Mouse (Mus musculus): Measurements from ENCODE around the gene Slc2a12. TPM values are rescaled to one million over a fixed set of nuclear protein-coding genes. Genes with fewer than 3 reads are reported as not detected.

The Slc2a12 gene
- polyA plus RNA-seq, 1 experiment = 0.24 TPM

GRCm38 (mm10) chr10:22633406-22634306 is 11.2 kb upstream of the Slc2a12 start:
- H3K27ac ChIP-seq (ENCODE audit: insufficient read depth, low read depth, low read length) = no peak overlapping the region
- no peaks in the 10 kb centered on the region for H3K36me3 ChIP-seq (ENCODE audit: control insufficient read depth, insufficient read depth, low read length)
- no peaks in the 10 kb centered on the region for H3K4me1 ChIP-seq (ENCODE audit: control insufficient read depth, insufficient read depth, insufficient read length, low read length)
- 40% methylated on average over 6 of the region's 6 CpGs for WGBS
- H3K4me3 ChIP-seq (ENCODE audit: low read depth, low read length) = no peak overlapping the region
- H3K27me3 ChIP-seq (ENCODE audit: control insufficient read depth, insufficient read depth, low read length) = no peaks in the 10 kb centered on the region
- no peak for TF ChIP-seq POLR2A (IDR thresholded peaks at IDR 0.05; ENCODE audit: low read depth, low read length)

DNA sequence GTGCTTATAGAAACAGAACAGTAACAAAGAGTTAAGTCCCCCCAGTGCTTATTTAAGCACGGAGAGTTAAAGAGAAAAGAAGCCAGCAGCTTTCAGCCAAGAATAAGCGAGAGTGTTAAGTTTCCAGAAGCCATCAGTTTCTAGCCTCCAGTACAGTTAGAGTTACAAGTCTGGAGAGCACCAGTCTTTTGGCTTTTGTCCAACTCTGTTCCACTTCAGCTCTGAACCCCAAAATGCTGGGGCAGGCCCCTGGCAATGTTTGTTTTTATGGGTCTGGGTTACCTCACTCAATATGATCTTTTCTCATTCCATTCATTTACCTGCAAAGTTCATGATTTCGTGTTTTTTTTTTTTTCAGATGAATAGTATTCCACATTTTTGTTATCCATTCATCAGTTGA is 7.6 kb upstream of the Slc2a12 start:
- no peak overlapping the region for H3K27ac ChIP-seq (ENCODE audit: insufficient read depth, low read depth, low read length)
- TF ChIP-seq CTCF (IDR thresholded peaks at IDR 0.05; ENCODE audit: extremely low read depth, insufficient read length, insufficient replicate concordance, low read depth, low read length) = no peak
- TF ChIP-seq POLR2A (IDR thresholded peaks at IDR 0.05; ENCODE audit: low read depth, low read length) = no peak
- no peaks in the 10 kb centered on the region for H3K4me1 ChIP-seq (ENCODE audit: control insufficient read depth, insufficient read depth, insufficient read length, low read length)
- WGBS = 51% methylated on average over 3 of the region's 3 CpGs
- H3K4me3 ChIP-seq (ENCODE audit: low read depth, low read length) = no peak overlapping the region
- H3K27me3 ChIP-seq (ENCODE audit: control insufficient read depth, insufficient read depth, low read length) = no peaks in the 10 kb centered on the region
- no peaks in the 10 kb centered on the region for H3K36me3 ChIP-seq (ENCODE audit: control insufficient read depth, insufficient read depth, low read length)

GRCm38 (mm10) chr10:22644171-22644570 is 640 bp upstream of the Slc2a12 start:
- WGBS = 89% methylated on average over 9 of the region's 9 CpGs
- no peak overlapping the region for H3K27ac ChIP-seq (ENCODE audit: insufficient read depth, low read depth, low read length)
- H3K27me3 ChIP-seq (ENCODE audit: control insufficient read depth, insufficient read depth, low read length) = no peaks in the 10 kb centered on the region
- no peaks in the 10 kb centered on the region for H3K36me3 ChIP-seq (ENCODE audit: control insufficient read depth, insufficient read depth, low read length)
- H3K4me1 ChIP-seq (ENCODE audit: control insufficient read depth, insufficient read depth, insufficient read length, low read length) = no peaks in the 10 kb centered on the region
- H3K4me3 ChIP-seq (ENCODE audit: low read depth, low read length) = no peak overlapping the region
- TF ChIP-seq CTCF (IDR thresholded peaks at IDR 0.05; ENCODE audit: extremely low read depth, insufficient read length, insufficient replicate concordance, low read depth, low read length) = no peak
- TF ChIP-seq POLR2A (IDR thresholded peaks at IDR 0.05; ENCODE audit: low read depth, low read length) = no peak

- Histone ChIP-seq H3K4me1 (ENCODE audit: control insufficient read depth, insufficient read depth, insufficient read length, low read length) (no peaks in the 10 kb centered on the region), H3K36me3 (ENCODE audit: control insufficient read depth, insufficient read depth, low read length) (no peaks in the 10 kb centered on the region), H3K4me3 (ENCODE audit: low read depth, low read length) (no peak overlapping the region), H3K27me3 (ENCODE audit: control insufficient read depth, insufficient read depth, low read length) (no peaks in the 10 kb centered on the region), H3K27ac (ENCODE audit: insufficient read depth, low read depth, low read length) (no peak overlapping the region)
- WGBS = 38% methylated on average over 4 of the region's 4 CpGs
- TF ChIP-seq POLR2A (IDR thresholded peaks at IDR 0.05; ENCODE audit: low read depth, low read length) = no peak
- TF ChIP-seq CTCF (IDR thresholded peaks at IDR 0.05; ENCODE audit: extremely low read depth, insufficient read length, insufficient replicate concordance, low read depth, low read length) = no peak
Observed at GRCm38 (mm10) chr10:22648702-22649101, 3.9 kb downstream of the Slc2a12 start.

- no peaks in the 10 kb centered on the region for H3K27me3 ChIP-seq (ENCODE audit: control insufficient read depth, insufficient read depth, low read length)
- H3K36me3 ChIP-seq (ENCODE audit: control insufficient read depth, insufficient read depth, low read length) = no peaks in the 10 kb centered on the region
- H3K4me3 ChIP-seq (ENCODE audit: low read depth, low read length) = no peak overlapping the region
- no peaks in the 10 kb centered on the region for H3K4me1 ChIP-seq (ENCODE audit: control insufficient read depth, insufficient read depth, insufficient read length, low read length)
- TF ChIP-seq POLR2A (IDR thresholded peaks at IDR 0.05; ENCODE audit: low read depth, low read length) (no peak), CTCF (IDR thresholded peaks at IDR 0.05; ENCODE audit: extremely low read depth, insufficient read length, insufficient replicate concordance, low read depth, low read length) (no peak)
- WGBS = 54% methylated on average over 6 of the region's 6 CpGs
- H3K27ac ChIP-seq (ENCODE audit: insufficient read depth, low read depth, low read length) = no peak overlapping the region
Observed at GRCm38 (mm10) chr10:22653820-22654219, 9.0 kb downstream of the Slc2a12 start.

DNA sequence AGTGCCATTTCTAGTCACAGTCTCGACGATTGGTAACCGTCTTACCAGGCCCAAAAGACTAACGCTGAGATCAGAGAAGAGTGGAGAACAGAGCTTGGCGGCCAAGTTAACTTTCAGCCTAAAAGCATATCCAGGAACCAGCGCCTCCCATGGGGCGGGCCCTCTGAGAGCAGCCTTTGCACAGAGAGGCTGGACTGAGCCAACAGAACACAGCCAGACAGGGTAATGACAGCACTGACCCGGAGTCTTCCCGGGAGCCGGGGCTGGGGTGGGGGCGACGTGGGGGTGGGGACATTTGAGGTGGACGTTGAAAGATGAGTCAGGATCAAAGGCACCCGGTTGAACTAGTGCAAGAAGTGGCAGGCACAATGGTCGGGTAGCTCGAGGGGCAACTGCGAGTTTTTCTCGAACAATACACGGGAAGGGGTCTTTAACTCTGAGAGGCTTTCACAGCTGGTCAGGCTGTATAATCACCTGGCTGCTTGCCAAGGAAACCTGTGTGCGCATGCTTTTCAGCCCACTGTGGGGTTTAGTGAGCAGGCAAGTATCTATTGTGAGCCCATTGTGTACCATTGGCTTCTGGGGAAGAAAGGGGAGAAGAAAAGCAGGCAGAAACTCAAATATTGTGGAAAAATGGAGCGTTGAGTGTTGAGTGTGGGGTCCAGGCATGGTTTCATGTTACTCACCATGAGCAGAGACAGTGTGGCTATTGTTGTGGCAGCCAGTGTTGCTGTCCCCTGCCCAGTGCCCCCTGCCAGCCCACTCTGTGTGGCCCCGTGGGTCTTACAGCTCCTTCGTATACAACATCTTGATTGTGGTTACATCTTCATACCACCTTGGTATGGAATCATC is 13.9 kb downstream of the Slc2a12 start:
- WGBS = 45% methylated on average over 23 of the region's 23 CpGs
- Histone ChIP-seq H3K27ac (ENCODE audit: insufficient read depth, low read depth, low read length) (no peak overlapping the region), H3K27me3 (ENCODE audit: control insufficient read depth, insufficient read depth, low read length) (no peaks in the 10 kb centered on the region), H3K4me1 (ENCODE audit: control insufficient read depth, insufficient read depth, insufficient read length, low read length) (no peaks in the 10 kb centered on the region), H3K4me3 (ENCODE audit: low read depth, low read length) (no peak overlapping the region), H3K36me3 (ENCODE audit: control insufficient read depth, insufficient read depth, low read length) (no peaks in the 10 kb centered on the region)
- TF ChIP-seq CTCF (IDR thresholded peaks at IDR 0.05; ENCODE audit: extremely low read depth, insufficient read length, insufficient replicate concordance, low read depth, low read length) = no peak
- no peak for TF ChIP-seq POLR2A (IDR thresholded peaks at IDR 0.05; ENCODE audit: low read depth, low read length)

GRCm38 (mm10) chr10:22659386-22659725 is 14.5 kb downstream of the Slc2a12 start:
- no peak overlapping the region for H3K27ac ChIP-seq (ENCODE audit: insufficient read depth, low read depth, low read length)
- WGBS = 92% methylated on average over 10 of the region's 10 CpGs
- TF ChIP-seq CTCF (IDR thresholded peaks at IDR 0.05; ENCODE audit: extremely low read depth, insufficient read length, insufficient replicate concordance, low read depth, low read length) = no peak
- no peak for TF ChIP-seq POLR2A (IDR thresholded peaks at IDR 0.05; ENCODE audit: low read depth, low read length)
- no peaks in the 10 kb centered on the region for H3K36me3 ChIP-seq (ENCODE audit: control insufficient read depth, insufficient read depth, low read length)
- no peaks in the 10 kb centered on the region for H3K4me1 ChIP-seq (ENCODE audit: control insufficient read depth, insufficient read depth, insufficient read length, low read length)
- no peak overlapping the region for H3K4me3 ChIP-seq (ENCODE audit: low read depth, low read length)
- no peaks in the 10 kb centered on the region for H3K27me3 ChIP-seq (ENCODE audit: control insufficient read depth, insufficient read depth, low read length)

Data from small intestine, adult 2 months (tissue).